Mouse (Mus musculus): ENCODE data around the gene Prkcd.

Prkcd gene

GRCm38 (mm10) chr14:30635219-30635910, 9.4 kb upstream of the Prkcd start:
- peak; percentile 82 to 93 for DNase-seq (ENCODE audit: inconsistent age in 2 of 2, low spot score in 1 of 2)

GRCm38 (mm10) chr14:30634418-30634817, 8.4 kb upstream of the Prkcd start:
- no peak for DNase-seq (ENCODE audit: inconsistent age in 2 of 2, low spot score in 1 of 2)

DNA sequence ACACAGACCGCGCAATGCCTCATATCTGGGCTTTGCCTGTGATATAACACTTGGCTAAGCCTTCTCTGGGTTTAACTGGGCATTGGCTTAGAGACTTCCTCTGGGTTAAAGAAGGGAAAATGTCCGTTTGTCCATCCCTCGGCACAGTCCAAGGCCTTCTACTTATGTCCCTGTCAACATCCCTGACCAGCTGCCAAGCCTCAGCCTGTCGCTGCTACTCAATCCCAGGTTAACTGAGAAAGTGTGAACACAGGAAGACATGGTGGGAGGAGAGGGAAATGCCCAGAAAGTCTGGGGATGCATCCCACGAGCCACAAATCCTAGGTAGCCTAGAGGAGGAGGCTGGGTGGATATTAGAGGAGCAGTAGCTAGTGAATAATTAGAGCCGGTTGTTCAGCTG, 7.7 kb upstream of the Prkcd start:
- DNase-seq (ENCODE audit: inconsistent age in 2 of 2, low spot score in 1 of 2) = peak in 1 of 2 experiments; percentile 67

DNA sequence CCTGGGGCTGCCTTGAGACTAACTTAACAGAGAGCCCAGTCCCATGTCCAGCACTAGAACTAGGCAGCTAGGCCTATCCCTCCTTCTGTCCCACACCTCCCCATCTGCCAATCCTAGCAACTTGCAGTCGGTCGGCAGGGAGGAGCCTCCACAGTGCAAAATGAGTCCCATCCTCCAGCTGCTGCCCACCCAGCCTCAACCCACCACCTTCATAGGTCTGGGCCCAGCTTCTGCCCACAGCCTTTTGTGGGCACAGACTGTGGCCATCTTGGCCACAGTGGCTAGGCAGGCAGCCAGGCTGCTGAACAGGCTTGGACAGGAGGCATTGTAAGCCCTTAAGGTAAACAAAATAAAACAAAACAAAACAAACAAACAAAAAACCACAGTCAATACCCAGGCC, 5.8 kb upstream of the Prkcd start:
- no peak for DNase-seq (ENCODE audit: inconsistent age in 2 of 2, low spot score in 1 of 2)

GRCm38 (mm10) chr14:30630811-30631576, 5.0 kb upstream of the Prkcd start:
- no peak for DNase-seq (ENCODE audit: inconsistent age in 2 of 2, low spot score in 1 of 2)

GRCm38 (mm10) chr14:30629839-30630238, 3.8 kb upstream of the Prkcd start:
- DNase-seq (ENCODE audit: inconsistent age in 2 of 2, low spot score in 1 of 2) = no peak

GRCm38 (mm10) chr14:30628235-30628634, 2.2 kb upstream of the Prkcd start:
- DNase-seq (ENCODE audit: inconsistent age in 2 of 2, low spot score in 1 of 2) = no peak

GRCm38 (mm10) chr14:30626756-30627742, 1.0 kb upstream of the Prkcd start:
- DNase-seq (ENCODE audit: inconsistent age in 2 of 2, low spot score in 1 of 2) = no peak

- peak; percentile 80 to 90 for DNase-seq (ENCODE audit: inconsistent age in 2 of 2, low spot score in 1 of 2)
Observed at GRCm38 (mm10) chr14:30625131-30625807, 741 bp downstream of the Prkcd start.

DNA sequence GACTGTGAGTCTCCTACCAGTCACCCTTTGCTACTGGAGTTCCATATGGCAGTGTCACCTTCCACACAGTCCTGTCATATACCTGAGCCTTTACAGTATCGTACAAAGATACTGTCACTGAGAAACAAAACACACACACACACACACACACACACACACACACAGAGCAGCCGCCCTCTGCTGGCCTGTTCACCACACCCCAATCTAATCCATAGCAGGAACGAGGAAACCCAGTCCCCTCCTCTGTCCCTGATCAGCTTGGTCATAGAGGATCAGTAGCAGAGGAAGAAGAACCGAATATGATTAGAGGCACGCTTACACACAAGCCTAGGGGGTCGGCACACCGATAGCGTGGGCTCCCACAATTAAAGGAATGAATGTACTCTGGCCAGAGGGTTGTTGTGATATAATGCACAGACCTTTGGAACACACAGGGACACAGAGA, 1.7 kb downstream of the Prkcd start:
- DNase-seq (ENCODE audit: inconsistent age in 2 of 2, low spot score in 1 of 2) = peak in 1 of 2 experiments; percentile 74

DNA sequence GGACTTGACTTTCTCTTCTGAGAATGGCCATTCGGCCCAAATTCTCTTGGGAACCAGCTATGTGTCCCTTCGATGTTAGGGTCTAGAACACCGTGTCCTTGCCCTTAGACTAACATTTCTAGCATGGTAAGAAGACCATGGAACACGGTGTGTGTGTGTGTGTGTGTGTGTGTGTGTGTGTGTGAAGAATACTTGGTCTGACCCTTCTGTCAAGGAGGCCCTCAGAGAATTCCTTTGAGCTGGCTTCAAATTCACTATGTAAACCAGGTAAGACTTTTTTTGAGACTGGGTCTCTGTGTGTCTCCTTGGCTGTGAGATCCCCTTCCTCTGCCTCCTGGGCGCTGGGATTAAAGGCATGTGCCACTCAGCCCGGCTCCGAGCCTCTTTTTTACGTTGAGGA, 3.5 kb downstream of the Prkcd start:
- no peak for DNase-seq (ENCODE audit: inconsistent age in 2 of 2, low spot score in 1 of 2)

DNA sequence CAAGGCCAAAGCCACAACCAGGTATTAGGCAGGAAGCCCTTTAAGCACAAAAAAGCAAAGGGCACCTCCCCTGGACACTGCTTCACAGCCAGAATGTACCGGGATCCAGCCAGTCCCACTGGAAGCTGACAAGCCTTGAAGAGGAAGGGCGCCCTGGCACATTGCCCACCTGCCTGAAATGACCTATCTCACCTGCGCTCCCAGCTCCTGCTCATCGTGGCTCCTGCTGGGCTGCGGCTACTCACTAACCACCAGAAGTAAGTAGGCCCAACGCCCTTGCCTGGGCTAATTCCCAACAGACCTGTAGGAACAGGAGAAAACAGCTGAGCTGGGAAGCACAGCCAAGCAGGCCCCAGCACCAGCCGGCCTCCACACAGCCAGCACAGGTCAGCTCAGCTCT, 3.9 kb downstream of the Prkcd start:
- peak in 1 of 2 experiments; percentile 72 for DNase-seq (ENCODE audit: inconsistent age in 2 of 2, low spot score in 1 of 2)

DNA sequence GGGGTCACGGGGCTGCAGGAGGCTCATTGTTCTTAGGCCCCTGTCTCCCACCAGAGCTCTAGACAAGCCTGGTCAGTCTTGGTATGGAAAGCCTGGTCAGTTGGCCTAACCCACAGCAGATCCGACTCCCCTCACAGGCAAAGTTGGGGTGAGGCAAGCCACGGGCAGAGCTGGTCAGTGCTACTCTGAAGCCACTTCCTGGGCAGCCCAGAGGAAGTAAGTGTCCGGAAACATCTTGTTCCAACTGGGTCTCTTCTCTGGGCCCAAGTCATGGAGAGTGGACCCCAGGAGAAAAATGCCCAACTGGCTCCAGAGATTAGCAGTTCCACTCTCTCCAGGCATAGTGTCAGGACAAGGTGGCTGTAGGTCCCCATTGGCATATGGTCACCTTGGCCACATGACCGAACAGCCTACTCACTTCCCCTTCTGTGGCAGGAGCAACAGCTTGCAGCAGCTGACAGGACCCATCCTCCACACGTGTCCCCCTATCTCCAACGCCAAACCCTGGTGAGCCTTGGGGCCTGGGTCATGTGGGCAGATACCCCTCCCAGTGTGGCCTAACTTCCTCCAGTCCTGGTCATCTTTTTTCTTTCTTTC, 5.9 kb downstream of the Prkcd start:
- peak in 1 of 2 experiments; percentile 58 for DNase-seq (ENCODE audit: inconsistent age in 2 of 2, low spot score in 1 of 2)

- DNase-seq (ENCODE audit: inconsistent age in 2 of 2, low spot score in 1 of 2) = peak in 1 of 2 experiments; percentile 61
Observed at GRCm38 (mm10) chr14:30618746-30619275, 7.2 kb downstream of the Prkcd start.

GRCm38 (mm10) chr14:30616751-30617150, 9.3 kb downstream of the Prkcd start:
- DNase-seq (ENCODE audit: inconsistent age in 2 of 2, low spot score in 1 of 2) = no peak

GRCm38 (mm10) chr14:30612962-30613715, 12.9 kb downstream of the Prkcd start:
- peak in 1 of 2 experiments; percentile 86 for DNase-seq (ENCODE audit: inconsistent age in 2 of 2, low spot score in 1 of 2)

- DNase-seq (ENCODE audit: inconsistent age in 2 of 2, low spot score in 1 of 2) = peak; percentile 82 to 94
Observed at GRCm38 (mm10) chr14:30612523-30612922, 13.5 kb downstream of the Prkcd start.

- no peak for DNase-seq (ENCODE audit: inconsistent age in 2 of 2, low spot score in 1 of 2)
Observed at GRCm38 (mm10) chr14:30610940-30611339, 15.1 kb downstream of the Prkcd start.

DNA sequence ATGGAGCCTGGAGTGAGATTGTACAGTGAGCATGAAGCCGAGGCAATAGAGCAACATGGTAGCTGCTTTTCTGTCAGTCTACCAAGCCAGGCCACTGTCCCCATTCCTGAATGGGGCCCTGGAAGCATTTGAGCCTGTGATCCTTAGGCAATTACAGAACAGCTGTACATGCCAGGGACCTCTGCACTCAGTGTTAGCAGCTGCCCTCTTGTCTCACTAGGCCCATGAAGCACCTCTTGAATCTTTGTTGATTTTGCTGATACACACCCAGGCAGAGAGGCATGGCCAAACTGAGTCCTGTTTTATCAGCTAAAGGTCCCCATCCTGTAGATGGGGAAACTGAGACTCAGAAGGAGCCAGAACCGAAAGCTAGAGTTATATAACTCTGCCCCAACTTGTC, 15.7 kb downstream of the Prkcd start:
- DNase-seq (ENCODE audit: inconsistent age in 2 of 2, low spot score in 1 of 2) = no peak

Data from adrenal gland, adult (tissue).